Mouse (Mus musculus): Measurements from ENCODE around the gene Olfr820.

GRCm38 (mm10) chr10:130037096-130037495 is 24.7 kb downstream of the Olfr820 start:
- TF ChIP-seq CTCF (IDR thresholded peaks at IDR 0.05; ENCODE audit: low read depth), result no peak
- TF ChIP-seq EP300 (IDR thresholded peaks at IDR 0.05; ENCODE audit: low read depth), result no peak
